Mouse (Mus musculus) retina, embryonic 14.5 days (tissue): ENCODE measurements around the gene Nkx3-2.

Experiments used
- DNase-seq: peaks from one replicate; pipeline ENCODE4 v3.0.0-alpha.2; 2015; ENCODE audit warnings: low spot score

The Nkx3-2 gene

GRCm38 (mm10) chr5:41762141-41762946 is 2.0 kb downstream of the Nkx3-2 start:
- no peak for DNase-seq

- no peak for DNase-seq
Measured at GRCm38 (mm10) chr5:41761509-41762140, 2.7 kb downstream of the Nkx3-2 start.

- no peak for DNase-seq
Measured at GRCm38 (mm10) chr5:41760831-41761508, 3.3 kb downstream of the Nkx3-2 start.

- DNase-seq: no peak
Measured at GRCm38 (mm10) chr5:41760071-41760470, 4.2 kb downstream of the Nkx3-2 start.

GRCm38 (mm10) chr5:41758671-41759639 is 5.3 kb downstream of the Nkx3-2 start:
- DNase-seq: no peak

- no peak for DNase-seq
Measured at GRCm38 (mm10) chr5:41757338-41757737, 7.0 kb downstream of the Nkx3-2 start.

- DNase-seq: no peak
Measured at GRCm38 (mm10) chr5:41756396-41756795, 7.9 kb downstream of the Nkx3-2 start.

- no peak for DNase-seq
Measured at GRCm38 (mm10) chr5:41755373-41755960, 8.8 kb downstream of the Nkx3-2 start.

- DNase-seq: no peak
Measured at GRCm38 (mm10) chr5:41754836-41755235, 9.5 kb downstream of the Nkx3-2 start.

- no peak for DNase-seq
Measured at GRCm38 (mm10) chr5:41754226-41754775, 10.0 kb downstream of the Nkx3-2 start.

GRCm38 (mm10) chr5:41752721-41753120 is 11.6 kb downstream of the Nkx3-2 start:
- DNase-seq: no peak

GRCm38 (mm10) chr5:41744898-41745780 is 19.2 kb downstream of the Nkx3-2 start:
- no peak for DNase-seq

GRCm38 (mm10) chr5:41744234-41744633 is 20.1 kb downstream of the Nkx3-2 start:
- DNase-seq: no peak

GRCm38 (mm10) chr5:41738817-41739216 is 25.5 kb downstream of the Nkx3-2 start:
- no peak for DNase-seq

- no peak for DNase-seq
Measured at GRCm38 (mm10) chr5:41737039-41737438, 27.3 kb downstream of the Nkx3-2 start.

- DNase-seq: no peak
Measured at GRCm38 (mm10) chr5:41727017-41727416, 37.3 kb downstream of the Nkx3-2 start.

GRCm38 (mm10) chr5:41725573-41725972 is 38.7 kb downstream of the Nkx3-2 start:
- DNase-seq: no peak
